Mouse (Mus musculus) thymus, adult 2 months (tissue): Measurements from ENCODE around the gene Trpm4. TPM values are rescaled to one million over a fixed set of nuclear protein-coding genes. Genes with fewer than 3 reads are reported as not detected.
A peak's percentile ranks its signal among the peaks of the same experiment; 100 is the strongest.

Experiments
- DNase-seq: peaks from one replicate; pipeline ENCODE4 v3.0.0; 2021
- H3K27ac ChIP-seq: fragments of 200-500 bp; 2 replicates; pipeline ENCODE4 v1.5.1; 2012; ENCODE audit warnings: low read length, control low read depth; ENCODE audit not compliant: control insufficient read depth, insufficient read depth
- H3K27me3 ChIP-seq: fragments of 200-500 bp; 2 replicates; pipeline ENCODE4 v1.6.1; 2012; ENCODE audit warnings: mild to moderate bottlenecking, low read length, moderate library complexity, mixed read lengths; ENCODE audit not compliant: control insufficient read depth, insufficient read depth
- H3K36me3 ChIP-seq: fragments of 200-500 bp; 2 replicates; pipeline ENCODE4 v1.6.1; 2012; ENCODE audit warnings: mild to moderate bottlenecking, low read length, moderate library complexity; ENCODE audit not compliant: control insufficient read depth, insufficient read depth
- H3K4me1 ChIP-seq: fragments of 200-500 bp; replicated peaks from 2 replicates; pipeline ENCODE4 v1.6.1; 2012; ENCODE audit warnings: low read length; ENCODE audit not compliant: control insufficient read depth, insufficient read depth
- H3K4me3 ChIP-seq: fragments of 200-500 bp; 2 replicates; pipeline ENCODE4 v1.5.1; 2012; ENCODE audit warnings: mild to moderate bottlenecking, low read length, control low read depth, moderate library complexity; ENCODE audit not compliant: control insufficient read depth, insufficient read depth
- CTCF ChIP-seq: fragments of 200-500 bp; IDR thresholded peaks from 2 replicates; pipeline ENCODE4 v1.5.1; 2012; ENCODE audit warnings: mild to moderate bottlenecking, control low read depth, low read length, moderate library complexity, borderline replicate concordance; ENCODE audit not compliant: control insufficient read depth, poor library complexity, insufficient read depth; ENCODE audit errors: extremely low read depth
- POLR2A ChIP-seq: fragments of 200-500 bp; IDR thresholded peaks from 2 replicates; pipeline ENCODE4 v1.6.1; 2012; ENCODE audit warnings: mild to moderate bottlenecking, low read length, control low read depth, moderate library complexity; ENCODE audit not compliant: control insufficient read depth, poor library complexity, insufficient read depth; ENCODE audit errors: extremely low read depth
- WGBS: fragments of 180-500 bp; shearing (Covaris S2); methylation state at CpG from one replicate; pipeline ENCODE4 v1.1.7; 2018; 5-methylcytosine and 5-hydroxymethylcytosine counted together
- polyA plus RNA-seq: library from polyadenylated mRNA; depleted of rRNA; stranded (reverse); fragments of >200 nt; gene quantifications from 2 replicates; pipeline ENCODE4 v1.2.3, GENCODE M21; 2012

Gene Trpm4
- polyA plus RNA-seq, 1 experiment: 12.1 TPM

- no peak for TF ChIP-seq POLR2A
- TF ChIP-seq CTCF: no peak
- no peaks in the 10 kb centered on the region; the same call in 1 of the 2 replicates for H3K36me3 ChIP-seq
- peaks cover 28% of the 10 kb centered on the region for H3K4me1 ChIP-seq
- no peak overlapping the region for H3K4me3 ChIP-seq
- H3K27me3 ChIP-seq: peaks cover 13% of the 10 kb centered on the region
- DNase-seq: no peak
- H3K27ac ChIP-seq: no peak overlapping the region
- WGBS: 79% methylated on average over 16 of the region's 16 CpGs
Measured at GRCm38 (mm10) chr7:45369022-45369745, 35.6 kb upstream of the Trpm4 start.

DNA sequence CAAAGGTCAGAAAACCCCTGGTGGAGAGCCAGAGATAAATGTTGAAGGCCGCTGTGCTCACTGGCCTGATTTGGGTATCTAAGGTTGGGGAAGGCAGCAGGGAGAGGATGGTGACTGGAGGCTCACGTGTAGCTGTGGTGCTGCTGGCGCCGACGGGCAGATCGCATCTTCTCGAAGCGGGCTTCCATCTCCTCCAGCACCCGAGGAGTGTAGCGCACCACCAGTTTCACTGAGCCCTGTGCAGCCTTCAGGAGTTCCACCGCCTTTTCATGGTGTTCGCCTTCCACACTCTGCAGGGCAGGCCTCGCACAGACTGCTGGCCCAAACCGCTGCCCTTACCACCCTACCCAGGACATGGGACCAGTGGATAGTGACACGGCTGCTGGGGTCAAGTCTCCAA is 34.6 kb upstream of the Trpm4 start:
- Histone ChIP-seq H3K36me3 (no peaks in the 10 kb centered on the region; the same call in 1 of the 2 replicates), H3K4me3 (no peak overlapping the region), H3K27ac (no peak overlapping the region), H3K27me3 (peaks cover 16% of the 10 kb centered on the region), H3K4me1 (peaks cover 28% of the 10 kb centered on the region)
- TF ChIP-seq POLR2A: no peak
- no peak for TF ChIP-seq CTCF
- DNase-seq: no peak
- 89% methylated on average over 15 of the region's 15 CpGs for WGBS

DNA sequence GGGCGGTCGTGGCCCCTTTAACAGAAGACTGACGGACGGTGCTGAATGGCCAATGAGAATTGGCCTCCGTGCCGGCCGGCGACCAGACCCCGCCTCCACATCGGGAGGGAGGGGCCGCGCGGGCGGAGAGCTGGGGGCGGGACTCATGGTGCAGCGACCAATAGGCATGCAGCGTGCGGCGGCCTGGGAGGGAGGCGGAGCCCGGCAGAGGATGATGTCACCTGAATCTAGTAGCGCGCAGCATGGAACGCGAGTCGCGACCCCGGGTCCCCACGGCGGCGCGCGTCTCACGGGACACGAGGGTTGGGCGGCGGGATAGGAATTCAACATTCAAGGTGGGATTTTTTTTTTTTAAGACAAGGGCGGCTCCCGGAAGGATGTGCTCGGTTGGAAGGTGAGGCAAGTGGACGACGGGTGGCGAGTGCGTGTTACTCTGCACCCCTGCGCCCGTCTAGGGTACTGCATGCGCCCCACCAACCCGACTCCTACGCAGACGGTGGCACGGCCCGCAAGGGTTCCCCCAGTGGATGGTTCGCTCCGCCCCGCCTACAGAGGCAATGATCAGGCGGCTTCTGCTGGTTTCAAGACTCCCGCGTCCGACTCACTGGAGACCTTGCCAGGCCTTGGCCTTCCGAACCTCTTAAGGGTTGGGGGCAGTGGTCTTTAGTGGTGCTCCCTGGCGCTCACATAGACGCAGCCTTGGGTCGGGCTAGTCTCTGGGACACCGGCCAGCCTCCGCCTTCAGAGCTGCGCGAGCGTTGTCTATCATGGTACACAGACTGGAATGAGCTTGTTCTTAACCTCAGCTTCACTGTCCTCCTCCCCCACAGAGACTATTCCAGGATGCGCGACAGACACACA is 33.7 kb upstream of the Trpm4 start:
- DNase-seq: peak; percentile 97
- Histone ChIP-seq H3K36me3 (no peaks in the 10 kb centered on the region), H3K4me3 (peak overlapping the region; percentile 61), H3K27me3 (peaks cover 16% of the 10 kb centered on the region), H3K27ac (no peak overlapping the region), H3K4me1 (peaks cover 28% of the 10 kb centered on the region)
- 1% methylated on average over 70 of the region's 70 CpGs for WGBS
- peak; percentile 36; the same call in 1 of the 2 replicates for TF ChIP-seq POLR2A
- TF ChIP-seq CTCF: peak; percentile 80

DNA sequence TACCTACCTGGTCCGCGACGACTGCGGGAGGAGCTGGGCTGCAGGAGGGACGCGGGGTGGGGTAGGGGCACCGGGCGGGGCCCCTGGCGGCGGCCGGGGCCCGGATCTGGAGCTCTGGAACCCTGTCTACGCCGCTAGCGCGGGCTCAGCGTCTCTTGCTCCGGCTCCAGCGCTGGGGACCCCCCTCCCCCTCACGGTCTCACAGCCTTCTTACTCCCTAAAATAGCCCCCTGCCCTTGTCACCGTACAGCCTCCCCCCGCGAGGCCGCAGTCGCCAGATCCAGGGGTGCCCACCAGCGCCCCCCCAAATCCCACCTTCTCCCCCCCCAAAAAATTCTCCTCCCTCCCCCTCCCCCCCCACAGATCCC is 33.1 kb upstream of the Trpm4 start, which contains the start of gene Ppfia3:
Ppfia3 (minus strand) TSS at position 368 of the 368 bp plus-strand sequence.
- 2% methylated on average over 26 of the region's 26 CpGs for WGBS
- no peak for TF ChIP-seq CTCF
- no peak for TF ChIP-seq POLR2A
- Histone ChIP-seq H3K27me3 (peaks cover 20% of the 10 kb centered on the region), H3K27ac (no peak within 1 kb of the TSS), H3K36me3 (no peaks in the 10 kb centered on the region), H3K4me3 (peak within 1 kb of the TSS; percentile 61), H3K4me1 (peaks cover 30% of the 10 kb centered on the region)
- DNase-seq: no peak

GRCm38 (mm10) chr7:45365742-45366651 is 32.4 kb upstream of the Trpm4 start:
- Histone ChIP-seq H3K27me3 (peaks cover 25% of the 10 kb centered on the region), H3K4me1 (peaks cover 35% of the 10 kb centered on the region), H3K4me3 (peak overlapping the region; percentile 41), H3K36me3 (no peaks in the 10 kb centered on the region), H3K27ac (no peak overlapping the region)
- WGBS: 20% methylated on average over 35 of the region's 35 CpGs
- no peak for TF ChIP-seq CTCF
- no peak for TF ChIP-seq POLR2A
- no peak for DNase-seq

- peaks cover 24% of the 10 kb centered on the region for H3K4me1 ChIP-seq
- no peak overlapping the region for H3K27ac ChIP-seq
- H3K4me3 ChIP-seq: no peak overlapping the region
- TF ChIP-seq POLR2A: no peak
- TF ChIP-seq CTCF: no peak
- DNase-seq: no peak
- H3K27me3 ChIP-seq: peaks cover 23% of the 10 kb centered on the region
- 73% methylated on average over 2 of the region's 2 CpGs for WGBS
- H3K36me3 ChIP-seq: no peaks in the 10 kb centered on the region
Measured at GRCm38 (mm10) chr7:45363983-45364382, 30.4 kb upstream of the Trpm4 start.

- Histone ChIP-seq H3K4me1 (peaks cover 18% of the 10 kb centered on the region), H3K4me3 (no peak overlapping the region), H3K27me3 (peaks cover 23% of the 10 kb centered on the region), H3K36me3 (no peaks in the 10 kb centered on the region), H3K27ac (no peak overlapping the region)
- no peak for TF ChIP-seq CTCF
- TF ChIP-seq POLR2A: no peak
- 11% methylated on average over 13 of the region's 13 CpGs for WGBS
- DNase-seq: peak; percentile 44
Measured at GRCm38 (mm10) chr7:45362801-45363200, 29.2 kb upstream of the Trpm4 start.
